Mouse (Mus musculus) heart, postnatal 0 days (tissue): ENCODE data around the gene Plcz1.

Source experiments
- CTCF ChIP-seq: IDR thresholded peaks from 2 replicates; pipeline ENCODE4 v1.5.1; 2016; ENCODE audit warnings: antibody characterized with exemption, control low read depth, low read depth
- EP300 ChIP-seq: IDR thresholded peaks from 2 replicates; pipeline ENCODE4 v1.6.1; 2016; ENCODE audit warnings: antibody characterized with exemption, low read depth

DNA sequence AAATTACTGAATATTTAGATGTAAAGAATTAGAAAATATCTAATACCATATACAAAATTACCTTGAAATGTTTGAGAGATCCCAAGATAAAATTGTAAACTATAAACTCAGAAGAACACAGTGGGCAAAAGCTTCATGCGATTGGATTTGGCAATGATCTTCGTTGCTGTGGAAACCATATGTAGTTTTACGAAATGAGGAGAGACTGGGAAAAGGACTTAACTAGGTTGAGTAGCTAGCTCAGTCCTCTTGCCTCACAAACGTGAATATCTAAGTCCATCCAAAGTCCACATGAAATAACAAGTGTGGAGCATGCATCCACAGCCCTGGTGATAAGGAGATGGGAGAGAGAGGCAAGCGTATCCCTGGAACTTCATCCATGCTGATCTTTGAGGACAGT, 66.6 kb downstream of the Plcz1 start:
- TF ChIP-seq EP300 = no peak
- TF ChIP-seq CTCF = no peak
